Mouse (Mus musculus) NIH3T3 (cell line): ENCODE data around the gene Sptlc3.
A peak's percentile ranks its signal among the peaks of the same experiment; 100 is the strongest.

Experiments used
- DNase-seq: peaks from one replicate; pipeline ENCODE4 v3.0.0-alpha.2; 2012; ENCODE audit warnings: low read depth

Gene Sptlc3

DNA sequence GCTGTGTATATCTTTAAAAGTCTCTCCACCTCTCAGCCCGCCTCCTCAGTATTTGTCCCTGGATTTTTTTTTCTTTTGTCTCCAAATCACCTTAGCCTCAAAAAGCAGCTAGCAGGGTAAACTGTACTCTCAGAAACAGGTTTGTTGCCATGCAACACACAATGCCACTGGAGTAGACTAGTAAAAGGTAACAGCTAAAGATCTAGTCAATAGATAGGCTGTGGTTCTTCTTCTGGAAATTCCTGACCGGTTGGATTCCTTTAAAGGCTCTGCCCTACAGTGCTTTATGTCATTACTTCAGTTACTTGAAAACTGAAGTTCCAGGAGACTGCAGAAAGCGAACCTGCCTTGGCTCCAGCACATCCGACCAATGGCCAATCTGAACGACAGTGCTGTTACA is at the start of gene Sptlc3:
TSS of gene Sptlc3 (plus strand) at position 78 of the 400 bp plus-strand sequence.
- DNase-seq: no peak

DNA sequence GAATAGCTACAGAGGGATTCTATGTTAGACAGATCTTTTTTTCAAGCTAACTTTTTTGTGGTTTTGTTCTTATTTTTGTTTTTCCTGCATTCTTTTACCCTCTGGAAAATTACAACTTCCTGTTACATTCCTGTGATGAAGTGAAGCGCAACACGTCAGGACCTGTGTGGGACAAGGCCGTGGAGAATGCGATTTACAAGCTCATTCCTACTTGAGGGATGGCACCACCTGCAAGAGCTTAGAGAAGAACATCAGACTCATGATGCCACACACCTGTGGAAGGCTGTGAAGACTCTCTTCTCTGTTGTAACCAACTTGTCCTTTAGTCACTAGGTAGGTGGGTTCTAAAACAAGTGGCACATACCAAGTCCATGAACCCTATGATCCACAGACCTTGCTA is 26.0 kb upstream of the Sptlc3 start:
- no peak for DNase-seq

DNA sequence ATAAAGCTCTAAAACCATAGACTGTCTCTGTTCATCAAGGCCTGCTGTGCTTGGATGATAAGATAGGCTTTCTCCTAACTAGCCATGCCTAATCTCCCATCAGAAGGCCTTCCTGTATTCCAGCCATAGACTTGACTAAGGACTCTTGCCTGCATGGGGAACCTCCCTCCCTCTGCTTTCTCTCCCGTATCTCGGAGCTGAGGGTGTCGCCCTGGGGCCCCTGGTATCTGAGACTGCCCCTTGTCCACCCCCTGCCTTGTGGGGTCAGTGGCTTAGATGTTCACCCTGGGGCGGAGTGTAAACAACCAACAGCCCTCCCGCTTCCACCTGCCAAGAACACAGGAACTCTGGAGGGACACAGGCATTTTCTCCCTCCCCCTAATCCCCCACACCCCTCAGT is 5.0 kb upstream of the Sptlc3 start:
- DNase-seq: no peak

DNA sequence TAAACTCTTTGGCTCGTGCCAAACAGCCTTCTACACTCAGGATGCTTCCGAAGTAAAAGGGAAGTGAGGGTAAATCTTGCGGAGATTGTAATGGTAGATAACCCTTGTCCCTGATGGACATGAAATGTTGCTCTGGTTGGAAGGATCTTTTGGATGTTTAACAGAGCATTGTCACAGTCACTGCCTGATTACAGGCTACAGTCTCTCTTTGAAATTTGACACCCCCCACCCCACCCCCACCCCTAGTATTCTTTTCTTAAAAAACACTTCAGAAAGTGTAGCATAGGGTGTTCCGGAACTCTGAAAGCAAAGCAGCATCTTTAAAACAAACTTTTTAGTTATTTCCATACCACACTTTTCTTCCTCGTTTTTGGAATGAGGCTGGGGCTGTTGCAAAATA is 916 bp downstream of the Sptlc3 start:
- no peak for DNase-seq

DNA sequence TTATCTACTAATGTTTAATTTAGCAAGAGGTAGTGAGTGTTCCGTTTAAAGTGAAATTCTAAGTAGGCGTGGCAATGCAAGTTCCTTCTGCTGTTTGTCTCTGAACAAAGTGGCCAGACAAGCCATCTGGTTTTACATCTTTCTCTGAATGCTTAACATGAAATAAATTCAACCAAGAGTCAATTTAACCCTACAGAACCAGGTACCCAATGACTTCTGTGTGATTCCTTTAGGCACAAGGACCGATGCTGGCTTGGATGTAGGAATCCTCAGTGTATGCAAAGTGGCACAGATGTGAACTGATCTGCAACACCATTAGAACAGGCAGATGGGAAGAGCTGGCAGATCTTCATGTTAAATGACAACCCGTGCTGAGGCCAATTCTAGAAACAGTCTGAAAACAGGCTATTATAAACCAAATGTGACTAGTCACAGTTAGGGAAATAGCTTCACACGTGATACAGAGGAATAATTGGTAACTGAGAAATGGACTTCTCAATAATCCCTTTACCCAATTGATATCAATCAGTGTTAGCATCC is 68.3 kb downstream of the Sptlc3 start:
- DNase-seq: no peak

DNA sequence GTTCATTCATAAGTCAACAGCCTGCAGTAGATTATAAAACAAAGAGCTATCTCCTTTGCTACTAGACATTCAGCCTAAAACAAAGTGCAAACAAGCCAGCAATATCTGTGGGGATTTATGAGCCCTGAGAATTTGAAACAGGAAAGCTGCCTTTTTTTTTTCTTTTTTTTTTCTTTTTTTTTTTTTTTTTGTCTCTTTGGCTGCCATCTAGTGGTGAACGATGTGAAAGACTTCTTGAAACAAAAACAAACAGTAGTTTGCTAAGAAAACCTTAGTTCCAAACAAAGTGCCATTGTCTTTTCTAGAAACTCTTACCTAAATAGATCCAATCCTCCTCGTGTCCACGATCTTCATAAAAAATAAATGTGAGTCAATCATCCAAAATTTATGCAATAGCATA is 85.6 kb downstream of the Sptlc3 start:
- DNase-seq: peak; percentile 25

DNA sequence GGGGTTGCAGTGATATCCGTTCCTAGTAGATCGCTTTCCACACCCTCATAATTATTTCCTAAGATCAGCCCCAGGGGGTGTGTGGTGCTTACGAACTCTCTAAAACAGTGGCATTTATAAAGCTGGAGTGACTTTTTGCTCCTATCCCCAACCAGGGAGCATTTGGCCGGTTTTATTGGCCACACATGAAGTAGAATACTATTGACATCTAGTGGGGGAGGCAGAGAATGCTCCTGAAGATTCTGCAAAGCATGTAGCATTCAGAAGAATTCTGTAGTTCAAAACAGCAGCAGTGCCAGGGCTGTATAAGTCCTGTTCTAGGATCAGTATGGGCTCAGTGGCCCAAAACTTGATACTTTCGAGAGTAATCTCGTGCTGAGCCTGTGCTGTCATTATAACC is 89.1 kb downstream of the Sptlc3 start:
- no peak for DNase-seq

DNA sequence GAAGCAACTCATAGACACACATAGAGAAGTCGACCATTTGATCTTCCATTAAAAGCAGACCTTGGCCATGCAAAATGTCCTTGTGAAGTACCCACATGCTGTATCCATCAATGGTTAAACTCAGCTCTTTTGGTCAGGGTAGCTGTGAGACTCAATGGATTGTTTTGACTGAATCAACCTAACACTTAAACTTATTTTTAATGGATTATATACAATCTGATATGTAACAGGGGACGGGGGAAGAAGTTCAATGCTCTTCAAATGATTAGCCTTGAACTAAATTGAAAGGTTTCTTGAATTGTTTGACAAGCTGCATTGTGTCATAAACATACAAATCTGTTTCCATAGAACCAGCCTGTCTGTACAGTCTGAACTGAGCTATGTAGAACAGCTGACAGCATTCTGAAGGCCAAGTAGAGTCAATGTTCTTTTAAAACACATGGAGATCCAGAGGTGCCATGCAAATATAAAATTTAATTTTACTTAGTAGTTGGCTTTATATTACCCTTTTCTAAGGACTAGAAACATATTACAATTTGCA is 94.0 kb downstream of the Sptlc3 start:
- DNase-seq: no peak

DNA sequence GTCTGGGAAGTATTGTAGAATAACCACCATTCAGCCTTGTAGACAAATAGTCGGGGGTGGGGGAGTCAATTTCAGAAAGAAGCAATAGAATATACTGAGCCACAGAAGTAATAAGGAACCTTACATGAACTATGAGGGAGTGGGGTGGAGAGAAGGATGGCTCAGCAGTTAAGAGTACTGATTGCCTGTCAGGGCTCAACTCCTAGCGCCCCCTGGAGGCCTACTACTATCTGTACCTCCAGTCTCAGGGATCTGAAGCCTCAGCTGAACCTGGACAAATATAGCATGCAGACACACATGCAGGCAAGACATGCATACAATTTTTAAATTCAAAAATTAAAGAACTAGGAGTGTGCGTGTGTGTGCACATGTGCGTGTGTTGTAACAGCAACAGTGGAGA is 96.2 kb downstream of the Sptlc3 start:
- peak; percentile 54 for DNase-seq

DNA sequence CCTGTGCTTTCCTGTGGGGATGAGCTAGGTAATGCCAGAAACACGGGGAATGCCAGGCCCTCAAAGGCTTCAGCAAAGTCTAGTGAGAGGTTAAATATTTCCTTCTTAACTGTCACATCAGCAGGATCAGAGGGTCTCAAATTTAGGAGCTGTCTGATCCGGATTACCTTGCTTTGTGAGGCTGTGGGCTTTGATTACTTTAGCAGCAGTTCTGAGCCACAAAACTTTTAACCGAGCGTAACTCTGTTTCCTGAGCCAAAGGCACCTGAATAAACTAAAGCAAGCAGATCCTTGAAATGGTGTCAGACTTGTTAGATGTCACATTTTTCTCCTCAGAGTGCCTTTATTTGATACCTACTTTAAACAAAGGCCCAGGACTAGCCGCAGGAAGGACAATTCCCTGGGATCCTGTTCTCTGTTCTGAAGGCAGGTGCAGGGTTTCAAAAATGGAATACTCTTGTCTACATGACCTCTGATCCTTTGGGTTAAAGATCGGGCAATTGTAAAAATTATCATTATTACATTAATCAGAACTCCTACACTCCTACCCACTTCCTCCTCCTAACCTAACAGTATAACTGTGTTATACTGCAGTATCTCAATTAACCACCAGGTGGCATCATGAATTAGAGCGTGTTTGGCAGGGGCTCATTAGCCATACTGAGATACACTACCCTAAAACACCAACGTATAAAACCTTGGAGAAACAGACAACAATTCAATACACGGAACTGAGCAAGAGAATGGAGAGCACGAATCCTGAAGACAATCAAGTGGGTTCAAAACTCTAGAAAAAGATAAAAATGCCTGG is 97.4 kb downstream of the Sptlc3 start:
- peak; percentile 82 for DNase-seq

DNA sequence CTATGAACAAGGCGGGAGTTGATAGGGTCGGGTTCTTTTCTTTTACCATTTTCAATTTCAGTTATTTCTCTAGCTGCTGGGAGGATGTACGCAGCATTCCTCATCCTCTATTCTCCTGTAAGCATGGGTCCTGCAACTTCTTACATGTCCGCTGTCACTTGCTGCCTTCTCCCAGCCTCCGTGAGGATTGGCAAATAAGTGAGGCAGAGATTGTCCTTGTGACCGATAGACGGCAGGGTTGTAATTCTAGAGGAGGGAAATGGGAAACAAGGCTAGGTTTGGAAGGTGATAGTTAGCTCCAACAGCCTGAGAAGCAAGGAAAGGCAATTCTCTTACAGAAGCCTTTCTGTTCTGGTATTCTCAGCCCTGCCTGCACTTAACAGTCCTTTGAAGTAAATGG is 98.4 kb downstream of the Sptlc3 start:
- DNase-seq: no peak

DNA sequence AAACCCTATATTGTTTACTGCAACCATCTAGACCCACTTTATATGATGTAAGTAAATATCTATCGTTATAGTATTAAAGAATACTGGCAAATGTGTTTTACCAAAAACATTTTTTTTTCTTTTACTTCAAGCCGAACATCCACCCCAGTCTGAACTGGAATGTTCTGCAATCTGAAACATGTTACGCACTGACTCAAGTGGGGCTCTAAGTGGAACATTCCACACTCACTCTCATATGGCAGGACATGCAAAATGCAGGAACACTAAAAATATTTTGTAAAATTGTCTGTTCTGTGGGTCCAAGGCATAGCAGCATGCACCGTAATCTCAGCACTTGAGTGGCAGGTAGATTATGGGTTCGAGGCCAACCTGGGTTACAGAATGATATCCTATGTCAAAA is 103.5 kb downstream of the Sptlc3 start:
- DNase-seq: no peak

DNA sequence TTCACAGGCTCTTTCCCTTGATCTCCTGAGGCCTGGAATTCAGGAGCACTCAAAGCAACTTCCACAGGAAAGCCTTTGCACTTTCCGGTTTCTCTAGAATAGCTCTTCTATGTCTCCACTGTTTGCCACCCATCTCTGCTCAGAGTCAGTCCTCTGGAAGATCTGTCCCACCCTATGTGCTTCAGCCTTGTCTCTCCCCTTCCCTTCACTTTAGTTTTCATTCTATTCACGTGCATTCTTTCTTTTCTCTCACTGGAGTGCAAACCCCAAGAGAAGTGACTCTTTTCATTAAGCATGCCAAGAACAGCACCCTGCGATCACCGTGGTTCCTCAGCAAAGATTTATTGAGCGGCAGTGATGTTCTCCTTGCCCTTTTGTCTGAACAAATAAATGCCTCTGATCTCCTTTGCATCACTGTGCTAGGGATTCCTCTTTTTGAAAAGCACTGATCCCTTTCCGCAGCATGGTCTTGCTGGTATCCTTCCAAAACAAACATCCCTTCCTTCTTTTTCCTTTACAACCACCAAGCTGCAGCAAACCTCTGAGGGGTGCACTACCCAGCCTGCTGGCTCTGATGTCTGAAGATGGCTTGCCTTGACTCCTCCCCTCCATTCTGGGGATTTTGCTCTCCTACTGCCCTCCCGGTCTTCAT is 108.0 kb downstream of the Sptlc3 start:
- DNase-seq: no peak

DNA sequence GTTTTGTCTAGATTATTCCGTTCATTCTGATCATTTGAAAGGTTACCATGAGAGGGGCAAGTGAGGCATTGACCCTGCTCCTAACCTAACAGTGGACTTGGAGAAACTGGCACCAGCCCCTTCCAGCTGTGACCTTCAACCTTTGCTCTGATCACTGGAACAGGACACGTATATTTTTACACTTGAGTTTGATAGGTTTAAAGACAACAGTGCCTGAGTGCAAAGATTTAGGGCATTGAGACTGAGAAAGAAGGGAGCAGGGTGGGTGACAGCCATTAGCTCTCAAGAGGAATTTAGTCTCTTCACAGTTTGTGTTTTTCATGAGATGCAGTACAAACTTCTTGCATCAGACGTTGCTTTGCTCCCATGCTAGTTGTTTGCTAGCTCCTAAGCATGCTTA is 114.5 kb downstream of the Sptlc3 start:
- no peak for DNase-seq

DNA sequence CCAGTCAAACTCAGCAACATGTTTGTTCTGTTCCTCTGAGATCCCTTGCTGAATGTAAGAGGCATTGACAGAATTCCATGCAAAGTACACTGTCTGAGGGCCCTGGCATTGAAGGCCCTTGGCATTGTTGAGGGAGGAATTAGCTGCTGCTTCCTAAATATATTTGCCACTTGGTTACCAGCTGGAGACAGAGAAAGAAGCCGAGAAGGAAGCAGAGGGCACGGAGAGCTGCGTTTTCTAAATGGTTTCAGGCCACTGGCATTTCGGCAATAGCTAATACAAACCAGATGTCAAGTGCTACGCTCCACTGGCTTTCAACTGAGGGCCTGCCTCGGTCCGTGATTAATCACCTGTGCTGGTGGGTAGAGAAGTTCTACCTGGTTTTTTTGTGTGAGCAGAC is 115.1 kb downstream of the Sptlc3 start:
- DNase-seq: peak; percentile 47

DNA sequence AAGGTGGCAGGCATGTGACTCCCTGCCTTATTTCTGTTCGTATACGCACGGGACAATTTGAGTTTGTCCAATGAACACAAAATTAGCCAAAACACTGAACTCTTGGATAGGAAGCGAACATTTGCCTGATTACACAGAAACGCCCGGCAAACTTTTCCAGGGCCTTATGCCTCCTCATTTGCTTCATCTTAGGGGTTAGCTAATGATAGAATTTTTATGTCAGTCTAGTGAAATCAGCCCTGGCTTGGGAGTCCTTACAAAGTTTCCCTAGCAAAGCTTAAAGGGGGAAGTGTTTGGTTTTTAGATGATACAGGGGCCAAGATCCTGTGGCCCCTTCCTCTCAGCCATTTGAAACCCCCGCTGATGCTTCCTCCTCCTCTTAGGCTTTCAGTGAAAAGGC is 115.5 kb downstream of the Sptlc3 start:
- DNase-seq: no peak

DNA sequence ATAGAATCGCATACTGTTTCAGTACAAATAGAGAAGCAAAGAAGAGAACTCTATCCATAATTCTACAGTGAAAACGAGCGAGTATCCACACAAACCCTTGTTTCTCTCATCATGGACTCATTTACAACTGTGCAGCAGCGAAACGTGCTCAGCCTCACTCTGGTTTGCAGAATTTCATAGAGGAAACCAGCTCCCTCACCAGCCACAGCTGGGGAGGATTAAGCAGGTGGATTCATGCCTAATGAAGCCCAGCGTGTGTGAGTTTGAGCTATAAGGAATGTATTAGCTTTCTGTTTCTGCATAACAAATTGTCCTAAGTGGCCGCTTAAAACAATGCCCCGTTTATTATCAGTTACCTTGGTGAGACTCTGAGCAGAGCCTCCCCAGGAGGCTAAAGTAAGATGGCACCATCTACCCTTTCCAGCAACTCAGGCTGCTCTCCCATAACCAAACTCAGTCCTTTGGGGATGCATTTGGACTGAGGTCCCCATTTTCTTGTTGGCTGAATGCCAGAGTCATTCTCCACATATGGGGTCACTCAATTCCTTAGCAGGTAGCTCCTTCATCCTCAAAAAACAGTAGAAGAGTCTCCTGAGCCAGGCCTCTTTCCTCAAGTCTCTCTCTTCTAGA is 116.1 kb downstream of the Sptlc3 start:
- DNase-seq: no peak

DNA sequence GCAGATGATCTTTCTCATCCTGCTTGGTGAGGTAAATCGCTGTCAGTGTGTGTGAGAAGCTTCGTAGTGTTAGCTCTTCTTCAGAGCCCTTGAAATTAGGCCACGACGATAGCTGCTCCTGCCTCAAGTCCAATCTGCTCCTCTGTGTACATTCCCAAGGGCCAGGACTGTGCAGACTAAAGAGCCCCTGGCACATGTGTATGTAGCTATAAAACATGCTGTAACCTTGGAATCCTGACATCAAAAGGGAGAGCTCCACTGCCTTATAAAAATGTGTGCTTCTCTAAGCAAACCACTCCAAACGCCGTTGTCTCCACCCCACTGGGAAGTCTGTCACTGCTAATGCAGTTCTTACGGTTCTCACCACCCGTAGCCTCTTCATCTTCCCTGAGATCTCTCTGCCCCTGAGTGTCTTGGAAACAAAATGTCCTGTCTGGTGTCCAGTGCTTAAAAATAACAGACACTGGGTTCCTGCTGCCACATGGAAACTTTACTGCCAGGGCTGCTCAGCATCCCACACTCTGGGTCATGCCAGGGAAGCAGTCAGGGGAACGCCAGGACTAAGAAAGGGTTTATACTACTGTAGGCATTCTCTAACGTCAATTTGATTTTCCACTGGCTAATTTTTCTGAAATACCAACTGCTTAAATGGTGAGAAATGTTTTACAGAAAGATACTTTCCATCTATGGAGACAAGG is 118.8 kb downstream of the Sptlc3 start:
- no peak for DNase-seq

DNA sequence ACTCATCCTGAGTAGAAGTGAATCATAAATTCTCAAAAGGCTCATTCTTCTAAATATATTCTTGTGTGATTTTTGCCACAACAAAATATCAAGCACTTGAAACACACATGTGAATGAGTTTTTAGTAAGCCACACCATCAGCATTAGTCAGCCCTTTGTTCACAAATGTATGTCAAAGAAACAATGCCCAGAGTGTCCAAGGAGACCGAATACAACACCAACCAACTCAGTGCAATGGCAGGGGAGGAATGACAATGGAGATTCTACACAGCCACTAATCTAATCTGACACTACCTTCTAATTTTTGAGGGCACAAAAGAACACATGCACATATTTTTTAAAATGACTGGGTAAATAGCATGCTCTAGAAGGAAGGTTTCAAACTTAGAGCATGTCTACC is 132.8 kb downstream of the Sptlc3 start:
- DNase-seq: no peak

DNA sequence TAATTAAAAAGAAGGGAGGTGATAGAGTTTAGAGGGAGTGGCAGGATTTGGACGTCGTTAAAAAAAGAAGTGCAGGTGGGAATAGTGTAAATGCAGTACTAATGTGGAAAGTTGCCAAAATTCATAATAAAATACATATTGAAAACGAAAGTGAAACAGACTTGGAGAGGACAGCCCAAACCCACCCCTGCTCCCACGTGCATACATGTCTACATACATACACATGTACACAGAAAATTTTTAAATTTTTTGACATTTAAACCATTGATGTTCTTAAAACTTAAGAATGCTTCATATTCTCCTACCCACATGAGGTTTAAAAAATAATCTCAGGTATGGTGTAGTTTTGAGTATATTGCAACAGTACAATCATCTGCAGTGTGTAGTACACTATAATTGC is 135.0 kb downstream of the Sptlc3 start:
- DNase-seq: no peak

DNA sequence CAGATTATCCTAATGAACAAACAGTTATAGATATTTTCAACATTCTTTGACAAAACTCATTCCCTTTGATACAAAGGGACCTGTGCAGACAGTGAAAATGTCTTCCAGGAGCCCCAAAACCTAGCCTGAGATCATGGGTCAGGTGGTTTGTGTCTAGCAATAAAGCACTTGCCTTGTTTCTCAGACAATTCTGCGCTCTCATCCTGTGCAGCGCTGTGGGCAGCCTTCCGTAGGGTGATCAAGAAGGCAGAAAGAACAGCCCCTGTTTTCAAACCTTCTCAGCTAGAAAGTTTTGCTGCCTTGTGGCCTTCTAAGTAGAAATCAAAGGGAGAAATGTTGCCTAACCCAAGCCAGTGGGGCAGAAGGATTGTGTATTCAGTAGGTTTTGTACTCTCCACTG is 135.9 kb downstream of the Sptlc3 start:
- no peak for DNase-seq

DNA sequence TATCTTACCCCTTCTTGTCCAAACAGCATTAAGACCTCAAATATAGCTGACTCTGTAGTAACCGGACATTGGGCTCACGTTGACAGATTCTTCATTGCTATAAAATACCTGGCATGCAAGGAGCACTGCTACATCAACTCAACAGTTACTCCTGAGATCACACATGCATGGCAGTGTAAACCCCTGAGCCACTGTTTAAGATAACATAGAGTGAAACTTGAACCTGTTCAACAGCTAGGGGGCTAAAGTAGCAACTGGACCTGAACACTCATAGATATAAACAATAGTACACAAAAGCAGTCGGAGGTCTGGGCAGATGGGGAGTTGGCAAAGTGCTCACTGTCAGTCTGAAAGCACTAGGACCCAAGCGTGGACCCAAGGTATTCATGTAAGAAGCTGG is 140.8 kb downstream of the Sptlc3 start:
- no peak for DNase-seq
